Mouse (Mus musculus) v-Abl transformed pro-B cells (cell line): ENCODE data around the gene Olfr1370.
"Not testable (repeated sequence)": the region's sequence is repeated elsewhere in the genome, so short reads cannot be mapped to it uniquely, and the experiment has no call there.

ENCODE experiments used
- in situ Hi-C, 2 experiments: fragments of 400-800 bp; cut with MboI; formaldehyde crosslinking; loops; one replicate each; pipeline ENCODE4 v1.15.1; 2025; ENCODE audit not compliant: unreplicated experiment in 2 of 2

The Olfr1370 gene

DNA sequence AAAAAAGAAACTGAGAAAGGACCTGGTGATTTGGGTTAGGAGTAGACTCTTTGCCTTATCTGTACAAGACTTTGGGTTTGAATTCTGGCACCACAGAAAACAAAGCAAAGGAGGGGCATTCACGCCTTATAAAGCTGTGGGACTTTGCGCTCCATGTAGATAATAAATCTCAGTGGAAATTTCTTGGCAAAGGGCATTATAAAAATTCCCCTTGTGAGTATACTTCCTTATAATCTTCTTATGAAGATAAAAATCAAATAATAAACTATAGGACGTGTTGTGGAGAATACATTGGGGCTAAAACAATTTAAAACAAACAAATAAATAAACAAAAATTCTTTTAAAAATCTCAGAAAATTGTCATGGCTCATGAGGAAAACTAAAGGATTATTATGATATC is at the start of gene Olfr1370:
Gene Olfr1370, minus strand, starts transcription at position 101 of the 400 bp plus-strand sequence.
- in situ Hi-C loops = no loop called here

DNA sequence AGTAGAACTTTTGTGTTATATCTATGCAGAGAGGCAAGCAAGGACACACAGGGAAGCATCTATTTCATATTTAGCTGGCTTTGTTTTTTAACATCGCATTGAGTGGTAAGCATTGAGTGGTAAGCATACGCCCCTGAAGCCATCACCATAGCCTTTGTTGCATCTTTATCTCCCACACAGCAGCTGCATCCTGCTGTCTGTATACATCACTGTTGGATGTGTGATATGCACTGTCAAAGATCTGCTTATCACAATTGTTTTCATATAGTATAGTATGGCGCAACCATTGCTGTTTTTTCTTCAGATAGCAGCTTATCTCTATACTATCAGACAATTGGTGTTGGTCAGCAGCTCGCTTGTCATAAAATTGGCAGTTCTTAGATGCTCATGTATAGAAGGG is 39.4 kb upstream of the Olfr1370 start:
- in situ Hi-C loops = no loop called here

DNA sequence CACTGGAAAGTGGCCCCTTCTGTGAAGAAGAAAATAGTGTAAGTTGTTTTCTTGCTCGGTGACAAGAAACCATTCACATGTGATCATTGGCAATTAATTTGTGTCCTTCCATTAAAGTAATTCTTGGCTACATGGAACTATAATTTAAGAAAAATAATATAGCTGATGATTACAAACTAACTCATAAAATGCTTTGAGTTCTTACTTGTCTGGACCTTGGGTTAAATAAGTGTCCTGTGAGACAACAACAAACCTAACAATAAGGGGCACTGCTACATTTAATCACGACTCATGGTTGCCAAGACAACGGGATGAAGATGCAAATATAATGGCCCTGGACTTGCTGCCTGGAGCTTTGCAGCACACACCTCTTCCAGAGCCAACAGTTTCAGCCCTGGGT is 36.4 kb upstream of the Olfr1370 start, which contains the start of gene Olfr1369-ps1:
Gene Olfr1369-ps1, plus strand, starts transcription at position 301 of the 400 bp plus-strand sequence.
- in situ Hi-C loops = not testable (repeated sequence)

DNA sequence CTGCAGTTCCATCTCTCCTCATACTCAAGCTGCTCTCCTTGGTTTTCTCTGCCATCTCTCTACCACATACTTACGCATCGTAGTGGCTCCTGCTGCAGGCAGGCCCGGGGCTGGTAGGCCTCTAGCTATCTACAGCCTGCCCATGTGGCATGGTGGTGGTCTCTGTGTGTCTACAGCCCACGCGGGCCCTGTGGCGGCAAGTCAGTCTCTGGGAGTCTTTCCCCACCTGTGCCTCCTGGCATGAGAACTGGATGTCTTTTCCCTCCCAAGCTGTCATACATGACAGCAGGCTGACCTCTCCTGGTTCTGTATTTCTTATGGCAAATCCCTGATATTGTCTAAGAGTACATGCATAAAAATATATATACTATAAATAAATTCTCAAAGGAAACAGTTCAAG is 35.7 kb upstream of the Olfr1370 start:
- in situ Hi-C loops = no loop called here

DNA sequence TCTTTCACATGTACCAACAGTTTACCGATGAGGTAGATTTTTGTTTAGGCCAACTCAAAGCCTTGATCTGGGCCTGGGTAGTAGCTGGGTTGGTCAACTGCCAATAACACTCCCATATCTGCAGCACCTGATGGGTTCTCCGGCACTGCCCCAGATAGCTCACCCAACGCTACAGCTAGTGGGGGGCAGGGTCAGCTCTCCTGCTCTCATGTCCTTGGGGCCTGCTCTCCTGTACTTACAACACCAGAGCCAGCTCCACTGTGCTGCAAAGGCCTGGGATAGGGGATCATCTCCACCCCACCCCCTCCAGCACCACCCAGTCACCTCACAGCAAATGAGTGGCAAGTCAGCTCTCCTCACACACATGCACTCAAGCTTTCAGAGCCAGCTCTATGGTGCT is 35.0 kb upstream of the Olfr1370 start:
- in situ Hi-C loops = no loop called here

DNA sequence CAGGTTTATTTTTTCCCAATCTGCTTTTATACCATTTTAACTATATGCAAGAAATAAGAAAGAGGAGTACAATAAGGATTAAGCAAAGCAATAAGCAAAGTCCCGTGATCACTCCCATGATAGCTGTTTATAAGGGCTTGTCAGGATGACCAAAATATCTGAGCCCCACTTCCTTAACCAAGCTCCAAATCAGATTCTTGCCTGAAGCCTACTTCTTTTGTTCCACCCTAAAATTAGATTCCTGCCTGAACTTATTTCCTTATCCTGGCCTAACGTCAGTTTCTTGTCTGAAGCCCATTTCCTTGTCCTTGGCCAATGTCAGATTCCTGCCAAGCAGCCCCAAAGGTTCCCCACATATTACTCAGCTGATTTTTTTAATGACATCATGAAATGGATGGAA is 7.9 kb upstream of the Olfr1370 start:
- in situ Hi-C loops = no loop called here

DNA sequence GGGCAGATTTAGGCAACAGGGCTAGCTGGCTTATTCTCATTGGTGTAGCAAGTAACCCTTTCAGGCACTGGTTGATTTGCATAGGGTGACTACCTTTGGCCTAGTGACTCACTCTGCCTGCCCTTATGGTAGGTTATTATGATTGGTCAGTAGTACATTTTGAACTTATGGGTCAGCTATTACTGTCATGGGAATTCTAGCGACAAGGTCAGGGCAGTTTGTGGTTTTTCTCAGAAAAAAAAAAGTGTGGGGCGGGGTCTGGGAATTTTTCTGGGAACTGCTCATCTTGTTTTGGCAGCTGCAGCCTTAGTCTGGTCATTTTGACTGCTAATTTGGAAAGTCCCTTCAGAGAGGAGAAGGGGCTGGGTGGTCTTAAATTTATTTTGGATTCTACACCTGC is 8.7 kb downstream of the Olfr1370 start:
- in situ Hi-C loops = no loop called here

DNA sequence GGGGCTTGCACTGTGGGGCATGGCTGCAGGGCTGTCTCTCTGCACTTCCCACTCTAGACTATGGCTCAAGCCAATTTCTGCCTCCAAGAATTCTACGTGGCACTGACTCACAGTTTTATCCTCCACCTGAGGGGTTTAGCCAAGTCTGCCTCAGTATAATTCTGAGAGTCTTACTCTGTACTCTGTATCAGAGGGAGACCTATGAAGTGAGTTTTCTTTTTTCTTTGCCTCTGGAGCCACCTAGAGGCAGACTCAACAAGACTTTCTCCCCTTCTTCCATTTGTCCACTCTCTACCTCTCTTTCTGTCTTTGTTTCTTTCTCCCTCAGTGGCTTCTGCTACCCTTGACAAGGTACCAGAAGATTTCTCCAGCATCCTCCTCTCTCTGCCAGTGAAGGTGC is 24.6 kb downstream of the Olfr1370 start:
- in situ Hi-C loops = no loop called here

DNA sequence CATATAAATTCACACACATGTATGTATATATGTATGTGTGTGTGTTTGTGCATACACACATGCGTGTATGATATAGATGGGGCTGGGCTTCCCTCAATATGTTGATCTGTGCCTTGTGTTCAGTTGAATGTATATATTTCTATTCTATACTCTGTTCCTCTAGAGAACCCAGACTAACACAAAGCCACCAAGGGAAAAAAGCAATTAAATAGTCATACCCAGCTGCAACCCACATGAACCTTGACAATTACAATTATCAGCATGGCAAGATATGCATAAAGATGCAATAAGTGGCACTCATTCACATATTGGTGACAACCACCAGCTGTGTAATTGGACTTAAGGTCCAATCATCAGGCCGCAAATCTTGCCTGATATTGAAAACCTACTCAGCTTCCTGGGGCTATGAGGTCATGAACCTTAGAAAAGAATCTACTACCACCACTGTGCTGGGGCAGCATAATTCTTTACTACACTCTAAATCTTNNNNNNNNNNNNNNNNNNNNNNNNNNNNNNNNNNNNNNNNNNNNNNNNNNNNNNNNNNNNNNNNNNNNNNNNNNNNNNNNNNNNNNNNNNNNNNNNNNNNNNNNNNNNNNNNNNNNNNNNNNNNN is 34.1 kb downstream of the Olfr1370 start:
- in situ Hi-C loops = no loop called here

DNA sequence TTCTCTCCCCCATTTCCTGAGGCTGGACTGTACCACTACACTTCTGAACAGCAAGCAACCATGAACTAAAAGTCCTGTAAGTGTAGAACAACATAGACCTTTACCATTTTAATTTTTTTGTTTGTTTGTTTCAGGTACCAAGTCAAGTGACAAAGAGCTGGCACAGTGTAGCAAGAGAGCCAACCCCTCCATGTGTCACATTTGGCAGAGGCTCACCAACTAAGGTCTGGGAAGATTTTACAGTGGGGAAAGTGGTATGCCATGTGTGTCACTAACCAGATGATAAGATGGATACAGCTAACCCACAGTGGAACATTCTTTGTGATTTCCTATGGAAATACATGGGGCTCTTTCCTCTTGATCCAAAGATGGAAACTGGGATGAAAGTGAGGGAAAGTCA is 38.8 kb downstream of the Olfr1370 start:
- in situ Hi-C loops = no loop called here

DNA sequence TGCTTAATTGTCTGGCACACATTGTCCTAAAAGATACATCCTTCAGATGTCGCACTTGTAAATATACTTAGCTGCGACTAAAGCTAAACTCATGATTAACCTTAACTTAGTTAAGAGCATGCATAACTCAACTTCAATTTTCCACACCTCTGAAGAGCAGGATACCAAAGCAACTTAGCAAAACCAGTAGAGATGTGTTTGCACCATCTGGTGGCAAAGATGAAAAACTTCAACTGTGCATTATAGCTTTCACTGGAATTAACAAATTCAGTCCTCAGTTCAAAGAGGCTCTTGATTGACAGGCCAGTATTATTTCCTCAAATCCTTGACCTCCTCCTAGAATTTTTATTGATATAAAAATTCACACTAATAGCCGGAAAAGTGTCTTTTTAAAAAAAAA is 39.7 kb downstream of the Olfr1370 start:
- in situ Hi-C loops = no loop called here

DNA sequence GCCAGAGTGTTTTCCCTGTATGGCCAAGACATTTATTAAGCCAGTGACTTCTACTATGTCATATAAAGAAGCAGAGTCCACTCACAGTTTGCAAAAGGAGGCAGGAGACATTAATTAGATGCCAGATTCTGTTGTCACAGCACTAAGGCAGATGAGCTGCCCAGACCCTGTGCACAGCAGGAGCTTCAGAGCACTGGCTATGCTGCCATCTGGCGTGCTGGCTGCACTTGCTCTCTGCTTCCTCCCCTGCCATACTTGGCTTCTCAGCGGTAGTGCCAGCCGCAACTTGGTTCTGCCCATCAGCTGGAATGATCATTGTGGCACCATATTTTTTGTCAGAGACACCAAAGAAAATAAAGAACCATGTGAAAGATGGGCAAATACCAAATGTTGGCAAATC is 41.6 kb downstream of the Olfr1370 start:
- in situ Hi-C loops = no loop called here

DNA sequence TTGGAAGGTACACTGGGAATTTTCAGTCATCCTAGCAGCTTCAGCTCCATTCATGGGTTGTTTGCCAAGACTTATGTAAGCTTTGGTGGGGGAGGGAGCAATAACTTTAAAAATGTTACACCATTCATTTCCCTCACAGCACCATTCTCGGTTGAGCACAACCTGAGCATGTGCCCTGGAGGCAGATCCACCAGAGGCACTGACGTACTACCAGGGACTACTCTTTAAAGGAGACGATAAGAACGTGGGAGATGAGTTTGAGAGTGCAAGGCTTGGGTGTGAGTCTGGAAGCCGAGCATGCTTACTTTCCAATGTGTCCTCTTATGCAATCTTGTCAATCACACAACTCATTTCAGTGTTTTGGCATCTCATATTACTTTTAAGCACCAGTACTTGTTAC is 49.9 kb downstream of the Olfr1370 start:
- in situ Hi-C loops = no loop called here
